Mouse (Mus musculus) MEL (cell line): ENCODE results near the gene Ergic1. TPM values are rescaled to one million over a fixed set of nuclear protein-coding genes. Genes with fewer than 3 reads are reported as not detected.

Source experiments
- DNase-seq: peaks from one replicate; pipeline ENCODE4 v3.0.0; 2011; ENCODE audit warnings: low read depth, low spot score
- H3K27ac ChIP-seq: 2 replicates; pipeline ENCODE4 v1.5.1; 2012; ENCODE audit warnings: low read depth, mild to moderate bottlenecking, control low read depth, low read length, moderate library complexity; ENCODE audit not compliant: control insufficient read depth
- H3K27me3 ChIP-seq, 2 experiments: fragments of 150-350 bp in 1 of 2; sonication (generic) in 1 of 2; 2 replicates each; pipeline ENCODE4 v1.6.1; 2012; ENCODE audit warnings: low read length in 2 of 2, mild to moderate bottlenecking in 2 of 2, improper control_type of control experiment in 1 of 2, moderate library complexity in 1 of 2; ENCODE audit not compliant: insufficient read depth in 2 of 2, control insufficient read depth in 1 of 2
- H3K36me3 ChIP-seq, 2 experiments: 2 replicates each; pipeline ENCODE4 v1.6.1; 2012 to 2014; ENCODE audit warnings: low read length in 2 of 2, improper control_type of control experiment in 1 of 2, inconsistent platforms in 1 of 2, mild to moderate bottlenecking in 1 of 2; ENCODE audit not compliant: insufficient read depth in 2 of 2, control insufficient read depth in 1 of 2
- H3K4me1 ChIP-seq, 2 experiments: fragments of 150-350 bp in 1 of 2; sonication (generic) in 1 of 2; 2 replicates each; pipeline ENCODE4 v1.6.1; 2012; ENCODE audit warnings: low read length in 2 of 2, improper control_type of control experiment in 1 of 2, mild to moderate bottlenecking in 1 of 2; ENCODE audit not compliant: insufficient read depth in 2 of 2, control insufficient read depth in 1 of 2
- H3K4me3 ChIP-seq, 2 experiments: fragments of 150-350 bp in 1 of 2; sonication (generic) in 1 of 2; 2 replicates each; pipeline ENCODE4 v1.5.1; 2012; ENCODE audit warnings: low read depth in 2 of 2, low read length in 2 of 2, mild to moderate bottlenecking in 2 of 2, moderate library complexity in 2 of 2, control low read depth in 1 of 2, improper control_type of control experiment in 1 of 2; ENCODE audit not compliant: control insufficient read depth in 1 of 2, insufficient read depth in 1 of 2
- H3K79me2 ChIP-seq: 2 replicates; pipeline ENCODE4 v1.6.1; 2012; ENCODE audit warnings: mild to moderate bottlenecking, low read length, moderate library complexity; ENCODE audit not compliant: control insufficient read depth, poor library complexity, insufficient read depth
- H3K9ac ChIP-seq: 2 replicates; pipeline ENCODE4 v1.6.1; 2012; ENCODE audit warnings: low read depth, mild to moderate bottlenecking, control low read depth, low read length, moderate library complexity; ENCODE audit not compliant: control insufficient read depth, poor library complexity, severe bottlenecking
- H3K9me3 ChIP-seq: fragments of 150-350 bp; sonication (generic); replicated peaks from 2 replicates; pipeline ENCODE4 v1.6.1; 2012; ENCODE audit warnings: mild to moderate bottlenecking, low read length, improper control_type of control experiment, moderate library complexity; ENCODE audit not compliant: insufficient read depth
- BHLHE40 ChIP-seq: IDR thresholded peaks from 2 replicates; pipeline ENCODE4 v1.6.1; 2012; ENCODE audit warnings: low read depth, mild to moderate bottlenecking, inconsistent platforms, low read length, improper control_type of control experiment, borderline replicate concordance
- CHD1 ChIP-seq: IDR thresholded peaks from 2 replicates; pipeline ENCODE4 v1.6.1; 2012; ENCODE audit warnings: low read depth, mild to moderate bottlenecking, inconsistent platforms, low read length, improper control_type of control experiment
- CHD2 ChIP-seq: IDR thresholded peaks from 2 replicates; pipeline ENCODE4 v1.6.1; 2011; ENCODE audit warnings: low read length, improper control_type of control experiment
- E2F4 ChIP-seq: IDR thresholded peaks from 2 replicates; pipeline ENCODE4 v1.6.1; 2011; ENCODE audit warnings: low read depth, low read length, improper control_type of control experiment, borderline replicate concordance
- HCFC1 ChIP-seq: IDR thresholded peaks from 2 replicates; pipeline ENCODE4 v1.6.1; 2012; ENCODE audit warnings: low read depth, mild to moderate bottlenecking, inconsistent platforms, low read length, improper control_type of control experiment, moderate library complexity
- KAT2A ChIP-seq: conservative IDR thresholded peaks from 2 replicates; pipeline ENCODE4 v1.6.1; 2012; ENCODE audit warnings: low read depth, low read length, improper control_type of control experiment, inconsistent platforms
- MAX ChIP-seq: IDR thresholded peaks from 2 replicates; pipeline ENCODE4 v1.6.1; 2011; ENCODE audit warnings: low read length, improper control_type of control experiment
- MAZ ChIP-seq: IDR thresholded peaks from 2 replicates; pipeline ENCODE4 v1.6.1; 2012; ENCODE audit warnings: low read depth, mild to moderate bottlenecking, inconsistent platforms, low read length, improper control_type of control experiment
- MEF2A ChIP-seq: IDR thresholded peaks from 2 replicates; pipeline ENCODE4 v1.6.1; 2014; ENCODE audit warnings: low read depth, mild to moderate bottlenecking, inconsistent platforms, low read length, improper control_type of control experiment; ENCODE audit not compliant: poor library complexity, insufficient replicate concordance, severe bottlenecking; ENCODE audit errors: extremely low read depth
- MXI1 ChIP-seq: IDR thresholded peaks from 2 replicates; pipeline ENCODE4 v1.6.1; 2011; ENCODE audit warnings: mild to moderate bottlenecking, low read depth, low read length, improper control_type of control experiment
- NELFE ChIP-seq: IDR thresholded peaks from 2 replicates; pipeline ENCODE4 v1.6.1; 2011; ENCODE audit warnings: low read depth, low read length, improper control_type of control experiment
- POLR2AphosphoS2 ChIP-seq: IDR thresholded peaks from 2 replicates; pipeline ENCODE4 v1.6.1; 2011; ENCODE audit warnings: low read length, improper control_type of control experiment
- RAD21 ChIP-seq: IDR thresholded peaks from 2 replicates; pipeline ENCODE4 v1.6.1; 2011; ENCODE audit warnings: mild to moderate bottlenecking, low read depth, low read length, improper control_type of control experiment
- RCOR1 ChIP-seq: IDR thresholded peaks from 2 replicates; pipeline ENCODE4 v1.6.1; 2012; ENCODE audit warnings: low read depth, mild to moderate bottlenecking, inconsistent platforms, low read length, improper control_type of control experiment
- SIN3A ChIP-seq: IDR thresholded peaks from 2 replicates; pipeline ENCODE4 v1.6.1; 2012; ENCODE audit warnings: low read length, improper control_type of control experiment, inconsistent platforms
- SMC3 ChIP-seq: IDR thresholded peaks from 2 replicates; pipeline ENCODE4 v1.6.1; 2011; ENCODE audit warnings: low read depth, low read length, improper control_type of control experiment
- TAL1 ChIP-seq: IDR thresholded peaks from 2 replicates; pipeline ENCODE4 v1.6.1; 2012; ENCODE audit warnings: mild to moderate bottlenecking, inconsistent platforms, low read length, moderate library complexity, mixed read lengths
- TBP ChIP-seq: IDR thresholded peaks from 2 replicates; pipeline ENCODE4 v1.8.0; 2011; ENCODE audit warnings: low read depth, low read length, improper control_type of control experiment
- UBTF ChIP-seq: IDR thresholded peaks from 2 replicates; pipeline ENCODE4 v1.6.1; 2012; ENCODE audit warnings: low read depth, mild to moderate bottlenecking, inconsistent platforms, low read length, improper control_type of control experiment, moderate library complexity, borderline replicate concordance; ENCODE audit not compliant: insufficient read depth
- USF1 ChIP-seq: IDR thresholded peaks from 2 replicates; pipeline ENCODE4 v1.6.1; 2014; ENCODE audit warnings: low read depth, mild to moderate bottlenecking, inconsistent platforms, low read length, improper control_type of control experiment, moderate library complexity
- USF2 ChIP-seq, 2 experiments: IDR thresholded peaks; 2 replicates each; pipeline ENCODE4 v1.6.1; 2011 to 2012; ENCODE audit warnings: improper control_type of control experiment in 2 of 2, low read length in 2 of 2, borderline replicate concordance in 1 of 2, inconsistent platforms in 1 of 2, low read depth in 1 of 2, mild to moderate bottlenecking in 1 of 2; ENCODE audit not compliant: insufficient read depth in 1 of 2
- ZC3H11A ChIP-seq: IDR thresholded peaks from 2 replicates; pipeline ENCODE4 v1.6.1; 2012; ENCODE audit warnings: low read depth, mild to moderate bottlenecking, inconsistent platforms, low read length, improper control_type of control experiment
- polyA plus RNA-seq, 2 experiments: library from polyadenylated mRNA; stranded (reverse) in 1 of 2; unstranded in 1 of 2; fragments of >175 nt in 1 of 2; fragments of >200 nt in 1 of 2; gene quantifications; 2 replicates each; pipeline versions ENCODE4 v1.2.1 to v1.2.4; 2012; ENCODE audit warnings: low replicate concordance in 2 of 2, low read depth in 1 of 2; ENCODE audit not compliant: insufficient read length in 2 of 2, insufficient read depth in 1 of 2, missing spikeins in 1 of 2
- total RNA-seq: library from RNA; depleted of rRNA; stranded (reverse); fragments of 300-350 nt; gene quantifications from 2 replicates; pipeline ENCODE4 v1.2.3, GENCODE M21; 2012

The Ergic1 gene
- total and polyA plus RNA-seq, 3 experiments: 78.5 to 730 (median 95.6) TPM

DNA sequence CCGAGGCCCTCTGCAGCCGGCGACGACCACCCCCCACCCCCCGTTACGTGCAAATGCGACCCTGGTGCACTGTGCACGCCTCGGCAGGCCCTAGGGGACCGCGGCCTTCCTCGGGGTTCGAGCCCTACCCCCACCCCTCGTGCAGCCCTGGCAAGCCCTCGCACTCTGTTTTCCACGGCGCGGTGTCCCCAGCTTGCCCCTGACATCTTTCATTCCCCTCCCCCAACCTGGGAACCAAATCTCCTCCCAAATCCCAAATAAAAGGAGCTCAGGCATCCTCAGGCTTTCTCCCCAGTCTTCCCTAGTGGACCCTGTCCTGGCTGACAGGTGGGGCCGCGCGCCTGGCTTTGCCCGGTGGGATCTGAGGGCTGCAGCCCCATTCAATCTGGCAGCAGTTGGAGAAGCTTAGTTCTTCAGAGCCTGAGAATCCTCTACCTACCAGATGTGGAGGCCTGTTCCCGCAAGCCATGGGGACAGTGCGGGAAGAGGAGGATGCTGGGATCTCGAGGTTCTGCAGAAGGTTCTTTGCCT is 427 bp downstream of the Ergic1 start, which contains the start of gene Dusp1:
Dusp1 (minus strand) TSS at position 478 of the 531 bp plus-strand sequence.
- Histone ChIP-seq H3K27ac (peak within 1 kb of the TSS; percentile 52), H3K36me3 (peaks cover 0 to 3% of the 10 kb centered on the region in 2 experiments; a peak in 3 of 4 replicates), H3K9ac (peak within 1 kb of the TSS; percentile 86), H3K4me3 (peak within 1 kb of the TSS; percentile 65 to 96), H3K4me1 (peaks cover 0 to 2% of the 10 kb centered on the region in 2 experiments; a peak in 1 of 4 replicates), H3K27me3 (no peaks in the 10 kb centered on the region), H3K9me3 (no peaks in the 10 kb centered on the region), H3K79me2 (peaks cover 22% of the 10 kb centered on the region)
- TF ChIP-seq CHD2 (no peak), RCOR1 (no peak), MAZ (no peak), MAX (no peak), KAT2A (no peak), HCFC1 (no peak), SIN3A (no peak), RAD21 (no peak), MXI1 (no peak), SMC3 (no peak), BHLHE40 (no peak), TAL1 (no peak), ZC3H11A (no peak), POLR2AphosphoS2 (no peak), MEF2A (no peak), UBTF (no peak), CHD1 (no peak)
- peak; percentile 20 for DNase-seq

DNA sequence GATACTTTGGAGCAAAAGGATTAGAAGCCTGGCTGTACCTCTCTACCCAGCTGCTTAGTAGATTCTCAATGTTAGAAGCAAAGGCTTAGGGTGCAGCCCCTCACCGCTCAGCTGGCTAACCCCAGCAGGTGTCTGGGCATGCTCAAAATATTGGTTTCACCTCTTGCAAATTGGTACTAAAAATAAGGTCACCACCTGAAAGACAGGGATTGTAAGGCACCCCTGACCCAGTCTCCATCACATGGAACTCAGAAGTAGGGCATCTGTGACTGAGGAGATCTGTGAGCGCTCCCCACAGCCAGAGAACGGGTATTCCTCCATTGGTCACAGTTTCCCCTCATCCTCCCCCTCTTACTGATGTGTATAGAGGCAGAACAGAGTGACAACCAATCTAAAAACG is 1.0 kb downstream of the Ergic1 start:
- no peak overlapping the region for H3K27ac ChIP-seq
- TF ChIP-seq NELFE (no peak), E2F4 (no peak), TBP (no peak), USF2 (IDR thresholded peaks at IDR 0.05; ENCODE audit: borderline replicate concordance in 1 of 2, insufficient read depth in 1 of 2, low read depth in 1 of 2, low read length in 2 of 2) (no peak), BHLHE40 (no peak), CHD1 (no peak), SIN3A (0 out of 2 replicates have a peak, but pooled peaks have one; percentile 8), USF1 (no peak)
- H3K79me2 ChIP-seq: peaks cover 22% of the 10 kb centered on the region
- DNase-seq: no peak
- peaks cover 0 to 2% of the 10 kb centered on the region in 2 experiments; a peak in 1 of 4 replicates for H3K4me1 ChIP-seq
- no peaks in the 10 kb centered on the region for H3K27me3 ChIP-seq
- no peaks in the 10 kb centered on the region for H3K9me3 ChIP-seq
- H3K4me3 ChIP-seq: peak overlapping the region; percentile 65 to 96
- peaks cover 0 to 3% of the 10 kb centered on the region in 2 experiments; a peak in 3 of 4 replicates for H3K36me3 ChIP-seq
- peak overlapping the region; percentile 79 for H3K9ac ChIP-seq
